Mouse (Mus musculus) testis, adult 2 months (tissue): Measurements from ENCODE around the gene Angptl2.
A peak's percentile ranks its signal among the peaks of the same experiment; 100 is the strongest.

ENCODE experiments used
- CTCF ChIP-seq: fragments of 200-500 bp; IDR thresholded peaks from 2 replicates; pipeline ENCODE4 v1.5.1; 2012; ENCODE audit warnings: low read depth, mild to moderate bottlenecking, inconsistent platforms, low read length, moderate library complexity; ENCODE audit not compliant: control insufficient read depth, insufficient read depth, insufficient replicate concordance
- POLR2A ChIP-seq: fragments of 200-500 bp; IDR thresholded peaks from 2 replicates; pipeline ENCODE4 v1.6.1; 2012; ENCODE audit warnings: low read depth, mild to moderate bottlenecking, inconsistent platforms, low read length, moderate library complexity; ENCODE audit not compliant: control insufficient read depth

DNA sequence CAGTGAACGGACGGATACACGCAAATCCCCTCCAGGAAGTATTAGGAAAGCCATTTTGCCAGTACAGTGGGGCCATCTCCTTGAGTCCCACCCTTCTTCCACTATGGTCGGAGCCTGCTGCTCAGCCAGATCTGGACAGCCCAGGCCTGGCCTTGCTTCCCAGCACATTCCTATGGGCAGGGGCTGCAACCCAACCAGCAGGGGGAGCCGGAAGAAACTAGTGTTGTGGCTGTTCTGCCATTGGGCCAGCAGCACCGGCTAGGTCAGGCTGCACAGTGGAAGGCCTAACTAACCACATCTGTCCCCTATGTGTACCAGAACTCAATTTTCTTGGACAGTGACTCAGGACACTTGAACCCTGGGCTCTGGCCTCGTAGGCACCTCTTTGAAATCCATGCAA lies 30.6 kb upstream of the Angptl2 start:
- 0 out of 2 replicates have a peak, but pooled peaks have one; percentile 24 for TF ChIP-seq CTCF
- no peak for TF ChIP-seq POLR2A
